Mouse (Mus musculus): ENCODE results near the gene Tmem247.

Gene Tmem247

DNA sequence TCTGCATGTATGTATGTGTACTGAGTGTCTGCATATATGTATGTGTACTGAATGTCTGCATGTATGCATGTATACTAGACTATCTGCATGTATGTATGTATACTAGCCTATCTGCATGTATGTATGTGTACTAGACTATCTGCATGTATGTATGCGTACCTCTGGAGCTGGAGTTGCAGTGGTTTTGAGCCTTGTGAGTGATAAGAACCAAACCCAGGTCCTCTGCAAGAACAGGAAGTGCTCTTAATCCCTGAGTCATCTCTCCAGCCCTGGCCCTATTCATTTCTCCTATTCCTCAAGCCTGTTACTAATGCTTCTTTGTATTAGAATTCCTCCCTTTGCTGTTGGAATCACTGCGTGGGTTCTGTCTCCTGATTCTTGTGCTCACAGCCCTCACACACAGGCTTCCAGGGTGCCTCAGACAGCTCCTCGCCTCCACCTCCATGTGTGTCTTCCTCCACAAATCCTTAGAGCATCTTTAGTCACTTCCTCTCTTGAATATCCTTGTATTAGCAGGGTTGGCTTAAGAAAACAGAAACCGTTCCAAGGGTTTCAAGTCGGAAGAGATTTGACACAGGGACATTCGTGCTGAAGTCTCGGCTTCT lies 4.0 kb upstream of the Tmem247 start:
- no peak for DNase-seq (ENCODE audit: low read depth, low spot score)

DNA sequence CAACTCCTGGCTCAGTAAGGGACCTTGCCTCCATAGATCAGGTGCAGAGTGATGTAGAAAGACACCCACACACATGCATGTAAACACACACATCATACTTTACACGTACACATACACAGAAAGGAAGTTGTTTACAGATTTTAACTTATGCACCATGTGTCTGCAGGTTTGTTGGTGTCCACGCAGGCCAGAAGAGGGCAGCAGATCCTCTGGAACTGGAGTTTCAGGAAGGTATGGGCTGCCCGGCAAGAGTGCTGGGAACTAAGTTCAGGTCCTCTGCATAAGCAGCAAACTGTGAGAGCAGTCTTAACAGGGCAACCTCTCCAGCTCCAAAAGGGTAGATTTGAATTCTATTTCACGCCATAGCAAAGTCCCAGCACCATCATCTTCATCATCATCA lies 1.6 kb upstream of the Tmem247 start:
- DNase-seq (ENCODE audit: low read depth, low spot score), result no peak

DNA sequence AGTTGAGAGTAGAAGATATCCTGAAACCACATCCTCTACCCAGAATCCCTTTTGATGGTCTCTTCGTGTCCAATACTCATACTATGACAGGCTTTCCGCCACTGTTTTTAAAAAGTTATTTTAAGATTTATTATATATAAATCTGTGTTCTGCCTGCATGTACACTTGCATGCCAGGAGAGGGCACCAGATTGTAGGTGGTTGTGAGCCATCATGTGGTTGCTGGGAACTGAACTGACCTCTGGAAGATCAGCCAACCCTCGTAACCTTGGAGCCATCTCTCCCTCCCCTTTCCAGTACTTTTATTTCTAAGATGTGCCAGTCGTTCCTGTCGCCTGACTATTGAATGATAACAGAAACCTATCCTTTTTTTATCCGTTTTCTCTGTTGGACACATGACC lies 1.6 kb downstream of the Tmem247 start:
- DNase-seq (ENCODE audit: low read depth, low spot score), result peak; percentile 61

DNA sequence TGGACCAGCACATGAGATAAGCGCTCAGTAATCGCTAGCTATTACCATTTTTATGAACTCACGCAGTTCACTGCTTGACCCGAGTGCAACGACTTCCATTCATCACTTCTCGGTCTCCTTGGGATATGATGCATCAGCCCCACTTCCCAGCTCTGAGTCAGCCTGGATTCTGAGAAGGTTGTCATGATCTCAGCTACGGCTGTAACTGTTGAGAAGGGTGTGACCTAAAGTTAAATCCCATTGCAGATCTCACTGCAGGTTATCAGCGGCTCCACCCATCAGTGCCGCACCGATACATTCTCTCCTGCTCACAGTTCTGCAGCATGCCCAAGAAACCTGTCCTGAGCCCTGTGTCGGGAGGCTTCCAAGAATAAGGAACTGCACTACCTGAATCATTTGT lies 2.6 kb downstream of the Tmem247 start:
- peak; percentile 40 for DNase-seq (ENCODE audit: low read depth, low spot score)

DNA sequence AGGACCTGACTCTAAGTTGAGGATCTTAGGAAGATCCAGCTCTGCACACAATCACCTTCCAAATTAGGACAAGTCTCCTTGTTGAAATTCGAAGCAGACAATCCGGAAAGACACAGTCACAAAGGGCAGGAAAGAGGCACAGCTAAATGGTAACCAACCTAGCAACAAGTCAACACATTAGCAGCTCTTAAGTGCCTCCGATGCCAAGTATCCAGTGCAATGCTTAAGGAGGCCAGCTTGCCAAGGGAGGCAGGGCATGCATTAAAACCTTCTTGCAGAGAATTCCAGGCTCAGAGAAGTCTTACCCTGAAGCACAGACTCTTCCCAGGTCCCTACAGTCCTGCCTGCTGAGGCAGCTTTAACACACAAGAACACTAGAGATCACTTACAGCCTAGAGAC lies 7.5 kb downstream of the Tmem247 start:
- no peak for DNase-seq (ENCODE audit: low read depth, low spot score)

DNA sequence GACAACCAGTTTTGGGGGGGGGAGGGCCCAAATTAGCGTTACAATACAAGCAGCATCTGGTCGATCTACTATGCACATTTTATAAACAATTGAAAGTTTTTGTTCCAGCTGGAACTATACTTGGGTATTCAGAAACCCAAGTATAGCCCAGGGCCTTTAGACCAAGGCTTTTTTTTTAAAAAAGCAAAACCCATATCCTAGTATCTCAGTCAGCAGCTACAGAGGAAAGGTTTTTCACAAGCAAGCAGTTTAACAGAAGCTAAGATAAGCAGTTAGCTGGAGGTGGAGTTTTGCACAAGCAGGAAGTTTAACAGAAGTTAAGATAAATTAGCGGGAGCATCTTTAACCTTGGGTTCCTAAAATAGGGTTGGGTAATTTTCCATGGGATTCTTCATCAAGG lies 9.7 kb downstream of the Tmem247 start:
- no peak for DNase-seq (ENCODE audit: low read depth, low spot score)

DNA sequence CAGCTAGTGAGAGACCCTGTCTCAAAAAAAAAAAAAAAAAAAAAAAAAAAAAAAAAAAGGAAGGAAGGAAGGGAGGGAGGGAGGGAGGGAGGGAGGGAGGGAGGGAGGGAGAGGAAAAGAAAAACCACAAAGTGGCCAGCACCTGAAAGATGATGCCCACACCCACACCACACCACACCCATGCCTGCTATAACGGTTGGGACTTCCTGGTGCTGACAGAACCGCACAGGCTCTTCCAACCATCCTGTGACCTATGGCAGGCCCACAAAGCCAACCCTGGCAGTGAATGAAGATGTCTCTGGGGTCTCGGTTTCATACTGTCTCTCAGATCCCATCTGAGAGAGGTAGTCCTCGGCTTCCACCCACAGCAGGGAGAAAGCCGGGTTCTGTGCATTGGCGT lies 12.2 kb downstream of the Tmem247 start:
- DNase-seq (ENCODE audit: low read depth, low spot score), result no peak

DNA sequence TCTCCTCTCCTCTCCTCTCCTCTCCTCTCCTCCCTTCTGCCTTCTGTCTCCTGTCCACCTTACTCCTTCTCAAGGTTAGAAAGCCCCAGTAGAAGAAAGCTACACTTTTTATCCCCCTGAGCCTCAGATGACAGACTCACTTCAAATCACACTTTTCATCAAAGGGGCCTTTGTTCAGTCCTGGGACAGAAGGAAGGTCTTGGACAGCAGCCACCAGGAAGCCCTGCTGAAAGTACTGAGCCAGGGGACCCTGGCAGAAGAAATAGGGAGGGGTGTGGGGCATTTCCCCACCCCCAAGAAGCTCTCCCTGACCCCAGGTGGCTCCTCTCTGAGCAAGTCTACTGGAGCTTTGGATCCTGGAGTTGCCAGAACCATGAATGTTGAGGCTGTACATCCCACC lies 12.8 kb downstream of the Tmem247 start:
- no peak for DNase-seq (ENCODE audit: low read depth, low spot score)

DNA sequence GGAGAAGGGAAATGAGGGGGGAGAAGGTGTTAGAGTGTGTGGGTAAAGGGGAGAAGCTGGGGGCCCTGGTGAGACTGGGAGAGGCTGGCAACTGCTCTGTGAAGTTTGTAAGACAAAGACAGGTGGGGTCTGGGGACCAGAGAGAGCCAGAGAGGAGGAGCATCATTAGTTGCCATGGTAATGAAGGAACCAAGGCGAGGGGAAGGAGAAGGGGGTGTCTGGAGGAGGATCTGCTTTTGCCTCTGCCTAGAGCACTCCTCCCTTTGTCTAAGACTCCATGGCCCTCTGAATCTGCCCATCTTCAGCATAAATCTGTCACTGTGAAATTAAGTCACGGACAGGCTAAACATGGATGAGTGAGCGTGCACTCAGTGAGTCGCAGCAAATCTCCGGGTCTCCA lies 15.7 kb downstream of the Tmem247 start:
- DNase-seq (ENCODE audit: low read depth, low spot score), result no peak

DNA sequence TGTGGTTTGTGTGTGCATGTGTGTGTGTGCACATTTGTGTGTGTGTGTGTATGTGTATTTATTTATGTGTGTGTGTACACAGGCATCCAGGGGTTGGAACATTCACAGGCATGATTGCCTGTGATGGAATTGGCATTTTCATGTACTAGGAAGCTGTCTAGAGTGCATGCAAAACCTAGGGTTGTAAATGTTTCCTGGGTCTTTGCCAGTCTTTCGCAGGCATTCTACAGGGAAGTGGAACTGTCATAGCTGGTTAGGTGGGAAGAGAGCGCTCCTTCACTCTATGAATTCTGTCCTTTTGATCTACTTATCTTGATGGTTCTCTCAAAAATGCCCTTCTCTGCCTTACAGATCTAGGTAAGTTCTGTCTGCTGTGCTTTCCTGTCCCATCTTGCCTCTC lies 19.9 kb downstream of the Tmem247 start:
- no peak for DNase-seq (ENCODE audit: low read depth, low spot score)

DNA sequence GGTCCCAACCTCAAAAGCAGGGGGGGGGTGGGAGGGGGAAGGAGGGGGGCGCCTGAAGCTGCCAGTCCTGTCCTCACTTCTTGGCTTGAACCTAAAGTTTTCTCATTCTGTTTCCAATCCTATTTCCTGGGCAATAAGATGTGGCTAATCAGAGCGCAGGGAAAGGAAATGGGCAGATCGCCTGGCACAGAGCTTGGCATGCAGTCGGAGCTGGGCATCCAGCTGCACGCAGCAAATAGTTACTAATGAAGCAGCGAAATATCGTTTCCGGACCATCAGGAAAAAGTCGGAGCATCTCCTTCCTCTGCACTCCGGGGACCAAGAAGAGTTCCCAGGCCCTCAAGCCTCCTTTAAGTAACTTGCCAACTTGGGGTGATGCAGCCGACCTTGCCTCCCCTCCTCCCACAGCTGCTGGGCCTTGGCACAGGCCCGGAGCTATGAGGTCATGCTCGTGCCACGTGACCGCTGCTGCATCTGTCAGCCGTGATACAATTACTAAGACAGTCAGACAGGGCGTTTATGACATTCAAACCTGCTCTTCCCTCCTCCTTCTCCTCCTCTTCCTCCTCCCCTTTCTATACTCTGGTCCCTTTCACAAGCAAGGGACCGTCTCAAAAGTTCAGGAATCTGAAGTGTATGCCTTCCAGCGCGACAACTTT lies 20.5 kb downstream of the Tmem247 start:
- DNase-seq (ENCODE audit: low read depth, low spot score), result peak; percentile 84

DNA sequence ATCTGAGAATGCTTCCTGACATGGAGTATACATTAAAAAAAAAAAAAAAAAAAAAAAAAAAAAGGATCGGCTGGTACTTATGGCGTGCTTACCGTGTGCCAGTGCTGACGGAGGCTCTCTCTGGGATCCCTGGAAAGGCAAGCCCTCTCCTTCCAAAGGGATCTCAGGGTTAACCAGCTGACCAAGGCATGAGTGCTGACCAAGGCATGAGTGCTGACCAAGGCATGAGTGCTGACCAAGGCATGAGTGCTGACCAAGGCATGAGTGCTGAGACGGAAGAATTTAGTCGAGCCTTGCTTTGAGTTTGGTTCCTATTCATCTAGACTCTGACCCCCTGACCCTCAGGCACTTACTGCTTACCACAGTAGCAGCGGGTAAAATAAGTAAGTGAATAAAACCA lies 21.5 kb downstream of the Tmem247 start:
- no peak for DNase-seq (ENCODE audit: low read depth, low spot score)

DNA sequence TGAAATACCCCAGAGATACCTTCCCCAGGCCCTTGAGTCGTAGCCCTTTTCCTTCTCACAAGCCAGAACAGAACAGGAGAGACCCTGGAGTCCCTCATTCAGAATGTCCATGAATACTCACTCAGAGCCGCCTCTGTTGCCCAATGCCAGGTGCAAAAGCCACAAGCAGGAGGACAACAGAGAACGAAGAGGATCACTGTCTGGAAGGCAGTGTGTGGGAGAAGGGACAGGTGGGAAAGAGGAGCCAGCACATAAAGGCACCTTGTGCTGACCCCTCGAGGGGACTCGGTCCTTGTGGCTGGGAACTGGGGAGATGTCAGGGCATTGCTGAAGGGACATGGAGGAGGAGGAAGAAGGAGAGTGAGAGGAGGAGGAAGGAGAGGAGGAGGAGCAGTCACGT lies 25.0 kb downstream of the Tmem247 start:
- DNase-seq (ENCODE audit: low read depth, low spot score), result no peak

DNA sequence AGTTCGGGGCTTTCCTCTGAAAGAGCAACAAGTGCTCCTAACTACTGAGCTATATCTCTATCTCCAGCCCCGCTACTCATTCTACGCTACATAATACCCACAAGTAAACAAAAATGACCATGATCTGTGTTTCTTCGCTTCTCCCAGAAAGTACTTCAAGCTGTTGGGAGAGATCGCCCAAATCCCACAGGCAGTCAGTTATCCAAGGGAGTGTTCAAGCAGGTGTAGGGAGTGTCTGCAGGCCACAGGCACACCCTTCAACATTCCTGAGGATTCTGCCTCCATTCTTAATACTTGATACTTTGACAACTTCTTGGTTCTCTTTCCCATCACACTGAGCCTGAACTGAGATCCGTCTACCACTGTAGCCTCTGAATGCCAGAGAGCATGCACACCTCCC lies 26.0 kb downstream of the Tmem247 start:
- no peak for DNase-seq (ENCODE audit: low read depth, low spot score)

DNA sequence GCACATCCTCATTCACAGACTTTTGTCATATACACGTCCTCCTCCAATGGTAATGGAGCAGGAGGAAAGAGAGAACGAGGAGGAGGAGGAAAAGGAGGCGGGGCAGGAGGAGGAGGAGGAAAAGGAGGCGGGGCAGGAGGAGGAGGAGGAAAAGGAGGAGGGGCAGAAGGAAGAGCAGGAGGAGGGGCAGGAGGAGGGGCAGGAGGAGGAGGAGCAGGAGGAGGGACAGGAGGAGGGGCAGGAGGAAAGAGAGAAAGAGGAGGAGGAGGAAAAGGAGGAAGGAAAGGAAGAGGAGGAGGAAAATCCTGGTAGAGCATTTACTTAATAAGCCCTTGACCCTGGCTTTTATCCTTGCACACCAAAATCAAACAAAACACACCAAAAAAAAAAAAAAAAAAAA lies 28.9 kb downstream of the Tmem247 start:
- no peak for DNase-seq (ENCODE audit: low read depth, low spot score)

DNA sequence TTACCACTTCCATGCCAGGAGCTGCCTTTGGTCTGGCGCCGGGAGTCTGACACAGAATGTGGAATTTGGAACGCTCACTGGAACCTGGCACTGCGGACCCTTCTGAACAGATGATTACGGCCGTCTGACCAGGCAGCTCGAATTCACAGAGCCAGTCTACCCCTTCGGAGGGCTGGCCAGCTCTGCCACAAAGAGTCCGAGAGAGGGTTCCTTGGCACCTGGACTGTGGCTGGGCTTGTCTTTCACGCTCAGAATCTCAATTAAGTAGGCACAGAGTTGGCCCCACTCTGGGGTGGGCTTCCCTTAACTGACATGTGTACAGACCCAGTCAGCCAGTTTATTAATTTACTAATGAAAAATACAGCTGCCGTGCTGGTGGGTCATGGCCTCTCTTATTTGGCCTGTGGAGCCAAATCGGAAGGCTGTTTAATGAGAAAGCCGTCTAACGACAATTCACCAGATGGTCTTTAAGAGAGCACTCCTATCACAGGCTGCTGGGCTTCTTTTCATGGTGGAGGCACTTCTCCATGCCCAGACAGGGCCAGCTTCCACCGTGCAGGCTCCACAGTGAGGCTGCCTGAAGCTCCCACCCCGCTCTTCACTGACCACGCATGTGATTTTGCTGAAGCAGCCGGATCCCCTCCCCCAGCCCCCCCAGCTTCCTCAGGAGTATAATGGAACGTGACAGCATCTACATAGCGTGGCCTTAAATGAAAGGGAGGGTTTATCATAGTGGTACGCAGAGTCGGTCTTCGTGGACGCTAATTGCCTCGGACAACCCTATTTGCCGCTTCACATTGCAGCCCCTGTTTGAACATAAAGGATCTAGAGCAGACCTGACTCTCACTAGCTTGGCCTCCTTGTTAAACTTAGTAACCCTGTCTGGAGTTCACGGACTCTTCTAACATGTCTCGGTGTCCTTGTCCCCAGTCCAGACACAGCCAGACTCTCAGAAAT lies 31.0 kb downstream of the Tmem247 start, which contains the start of gene Atp6v1e2:
TSS of gene Atp6v1e2 (minus strand) at position 58 of the 957 bp plus-strand sequence.
- no peak for DNase-seq (ENCODE audit: low read depth, low spot score)

DNA sequence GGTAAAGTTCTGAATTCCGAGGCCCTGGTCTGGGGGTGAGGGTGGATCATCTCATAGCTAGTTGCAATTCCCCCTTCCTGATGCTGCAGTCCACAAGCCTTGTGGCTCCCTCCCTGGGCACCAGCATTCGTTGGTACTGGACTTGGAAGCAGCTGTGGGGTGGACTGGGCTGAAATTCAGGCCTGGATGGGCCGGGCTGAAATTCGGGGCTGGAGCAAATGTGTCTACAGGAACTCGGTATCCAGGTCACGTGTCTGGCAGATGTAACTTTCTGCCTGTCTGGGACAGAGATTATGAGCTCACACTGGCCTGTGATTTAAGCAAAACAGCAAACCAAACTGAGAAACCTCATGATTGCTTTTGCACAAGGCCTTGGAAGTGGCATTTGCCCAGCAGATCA lies 31.7 kb downstream of the Tmem247 start:
- peak; percentile 69 for DNase-seq (ENCODE audit: low read depth, low spot score)

DNA sequence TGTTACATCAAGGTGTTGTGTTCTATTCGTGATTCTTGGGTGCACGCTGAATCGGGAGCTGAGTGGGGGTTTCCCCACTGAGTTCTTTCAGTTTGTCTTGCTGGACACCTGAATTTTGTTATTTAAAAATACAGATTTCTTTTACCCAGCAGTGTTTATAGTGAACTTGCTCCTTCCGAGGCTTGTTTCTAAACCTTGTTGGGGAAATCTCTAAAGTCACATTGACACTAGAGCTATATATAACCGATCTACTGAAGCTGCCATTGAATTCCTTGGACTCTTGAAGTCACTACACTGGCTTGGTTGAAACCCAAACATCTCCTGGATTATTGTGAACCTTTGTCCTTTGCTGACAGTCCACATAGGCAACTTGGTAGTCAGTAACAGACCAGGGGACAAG lies 40.1 kb downstream of the Tmem247 start:
- DNase-seq (ENCODE audit: low read depth, low spot score), result no peak

DNA sequence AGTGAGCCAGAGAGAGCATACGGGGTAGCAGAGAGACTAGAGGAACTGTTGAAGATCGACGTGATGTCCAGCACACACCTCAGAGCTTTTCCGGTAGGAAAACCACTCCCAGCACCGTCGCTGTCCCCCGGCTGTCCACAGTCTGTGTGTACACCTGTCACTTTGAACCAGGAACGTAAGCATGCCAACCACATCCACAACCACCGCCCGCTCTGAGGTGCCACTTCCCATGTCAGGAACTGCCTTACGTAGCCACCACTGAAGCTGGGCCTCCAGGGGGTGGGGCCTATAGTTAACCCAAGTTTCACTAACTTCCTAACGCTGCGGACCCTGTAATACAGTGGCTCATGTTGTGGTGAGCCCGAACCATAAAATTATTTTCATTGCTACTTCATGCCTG lies 40.8 kb downstream of the Tmem247 start:
- no peak for DNase-seq (ENCODE audit: low read depth, low spot score)

DNA sequence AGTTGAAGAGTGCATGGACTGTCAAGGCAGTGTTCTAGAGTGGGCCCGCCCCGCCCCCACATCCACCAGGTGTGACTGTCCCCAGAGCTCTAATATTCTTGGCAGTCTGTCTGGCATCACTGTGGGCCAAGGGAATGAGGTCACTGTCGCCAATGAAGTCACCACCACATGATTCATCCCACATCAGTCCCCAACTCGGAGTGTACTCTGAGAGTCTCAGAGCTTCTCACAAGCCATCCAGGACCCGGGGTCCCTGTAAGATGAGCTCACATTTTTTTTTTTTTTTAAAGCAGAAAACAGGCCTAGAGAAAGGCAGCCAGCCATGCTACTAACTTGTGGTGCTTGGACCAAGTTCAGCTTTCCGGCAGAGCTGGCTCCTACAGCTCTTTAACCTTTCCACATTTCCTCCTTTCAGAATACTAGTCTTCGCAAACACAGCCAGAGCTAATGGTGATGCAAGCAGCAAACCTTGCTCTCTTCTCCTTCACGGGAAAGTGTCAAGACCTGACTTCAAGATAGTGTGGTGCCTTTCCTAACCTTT lies 44.2 kb downstream of the Tmem247 start:
- DNase-seq (ENCODE audit: low read depth, low spot score), result peak; percentile 75

DNA sequence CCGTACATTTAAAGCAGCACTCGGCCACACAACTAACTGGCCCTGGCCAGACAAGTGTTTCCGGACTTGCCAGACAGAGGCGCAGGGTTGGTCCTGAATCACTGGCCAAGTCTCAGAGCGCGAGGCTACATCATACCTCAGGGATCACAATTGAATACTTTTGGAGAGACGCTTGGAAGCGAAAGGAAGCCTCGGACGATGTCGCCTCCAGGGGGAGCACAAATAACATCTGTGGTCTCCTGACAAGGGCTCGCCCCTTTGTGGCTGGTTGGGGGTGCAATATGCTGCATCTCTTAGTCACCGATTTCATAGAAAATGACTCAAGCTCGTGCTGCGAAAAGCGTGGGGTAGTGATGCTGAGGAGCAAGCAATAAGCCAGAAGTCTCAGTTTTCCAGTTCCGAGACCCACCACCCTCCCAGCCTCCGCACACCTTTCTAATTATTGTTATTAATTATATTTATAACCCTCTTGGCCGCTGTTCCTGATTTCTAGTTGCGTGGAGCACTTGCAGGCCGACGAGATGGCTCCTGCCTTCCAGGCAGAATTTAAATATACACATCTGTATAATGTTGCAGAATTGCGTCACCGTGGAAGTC lies 45.2 kb downstream of the Tmem247 start:
- DNase-seq (ENCODE audit: low read depth, low spot score), result peak; percentile 90
